Mouse (Mus musculus) kidney, adult 2 months (tissue): ENCODE data around the gene Chpf2.
A peak's percentile ranks its signal among the peaks of the same experiment; 100 is the strongest.

ENCODE experiments used
- CTCF ChIP-seq: fragments of 200-500 bp; conservative IDR thresholded peaks from 2 replicates; pipeline ENCODE4 v1.5.1; 2011; ENCODE audit warnings: low read depth, mild to moderate bottlenecking, control low read depth, low read length, moderate library complexity, mixed read lengths; ENCODE audit not compliant: insufficient read depth, insufficient read length
- POLR2A ChIP-seq: fragments of 200-500 bp; IDR thresholded peaks from one replicate; pipeline ENCODE4 v1.6.1; 2011; ENCODE audit warnings: low read depth, low read length, control low read depth

- 0 out of 2 replicates have a peak, but pooled peaks have one; percentile 18 for TF ChIP-seq CTCF
- no peak for TF ChIP-seq POLR2A
Measured at GRCm38 (mm10) chr5:24598570-24599006, 12.0 kb downstream of the Chpf2 start.
